Mouse (Mus musculus) limb, embryonic 14.5 days (tissue): ENCODE data around the gene Wdr95. TPM values are rescaled to one million over a fixed set of nuclear protein-coding genes. Genes with fewer than 3 reads are reported as not detected.

Experiments used
- ATAC-seq: fragments of 200-750 bp; cut with Nextera tagmentation; 2 replicates; pipeline ENCODE4 v1.8.0; 2017; ENCODE audit warnings: low read depth, moderate number of reproducible peaks, moderate TSS enrichment; ENCODE audit not compliant: low FRiP score
- DNase-seq: peaks from one replicate; pipeline ENCODE4 v3.0.0-alpha.2; 2015; ENCODE audit warnings: low spot score
- H3K27ac ChIP-seq: fragments of 300-500 bp; sonication (generic); replicated peaks from 2 replicates; pipeline ENCODE4 v1.5.1; 2014; ENCODE audit warnings: low read depth, mild to moderate bottlenecking, low read length, moderate library complexity, mixed read lengths
- H3K27me3 ChIP-seq: fragments of 300-500 bp; sonication (generic); 2 replicates; pipeline ENCODE4 v1.6.1; 2014; ENCODE audit warnings: low read length, mixed read lengths; ENCODE audit not compliant: control insufficient read depth, insufficient read depth
- H3K36me3 ChIP-seq: fragments of 300-500 bp; sonication (generic); 2 replicates; pipeline ENCODE4 v1.6.1; 2014; ENCODE audit warnings: mild to moderate bottlenecking, low read length, moderate library complexity, mixed read lengths; ENCODE audit not compliant: control insufficient read depth, insufficient read depth
- H3K4me1 ChIP-seq: fragments of 300-500 bp; sonication (generic); 2 replicates; pipeline ENCODE4 v1.6.1; 2014; ENCODE audit warnings: antibody characterized with exemption, low read length, mixed read lengths; ENCODE audit not compliant: control insufficient read depth, insufficient read depth
- H3K4me2 ChIP-seq: fragments of 300-500 bp; sonication (generic); replicated peaks from 2 replicates; pipeline ENCODE4 v1.6.1; 2014; ENCODE audit warnings: low read depth, mild to moderate bottlenecking, low read length, moderate library complexity; ENCODE audit not compliant: severe bottlenecking
- H3K4me3 ChIP-seq: fragments of 300-500 bp; sonication (generic); replicated peaks from 2 replicates; pipeline ENCODE4 v1.5.1; 2014; ENCODE audit warnings: low read length
- H3K9ac ChIP-seq: fragments of 300-500 bp; sonication (generic); 2 replicates; pipeline ENCODE4 v1.6.1; 2014; ENCODE audit warnings: mild to moderate bottlenecking, low read depth, low read length, moderate library complexity; ENCODE audit not compliant: severe bottlenecking
- H3K9me3 ChIP-seq: fragments of 300-500 bp; sonication (generic); 2 replicates; pipeline ENCODE4 v1.6.1; 2016; ENCODE audit warnings: low read length; ENCODE audit not compliant: control insufficient read depth
- POLR2A ChIP-seq: fragments of 200-500 bp; IDR thresholded peaks from 2 replicates; pipeline ENCODE4 v1.8.0; 2012; ENCODE audit warnings: inconsistent platforms, mild to moderate bottlenecking, moderate library complexity, borderline replicate concordance; ENCODE audit not compliant: insufficient read depth, insufficient read length; ENCODE audit errors: extremely low read depth
- WGBS: fragments of 180-500 bp; shearing (Covaris S2); extraction: QIAGEN DNeasy Blood & Tissue Kit; methylation state at CpG from one replicate; pipeline ENCODE4 v1.1.7; 2014; 5-methylcytosine and 5-hydroxymethylcytosine counted together
- polyA plus RNA-seq, 2 experiments: library from polyadenylated mRNA; depleted of rRNA in 1 of 2; stranded (reverse) in 1 of 2; unstranded in 1 of 2; fragments of >200 nt; fragmentation: Nextera tagmentation in 1 of 2; extraction: Ambion mirVana in 1 of 2; gene quantifications; 2 replicates each; pipeline versions ENCODE4 v1.2.1 to v1.2.3; 2012 to 2014

Wdr95 gene
- polyA plus RNA-seq (2012; rRNA removed) (0.18 and 0.41 TPM in 2 replicates), polyA plus RNA-seq (2014; fragmentation: Nextera tagmentation; extraction: Ambion mirVana) (0.07 and 0.15 TPM in 2 replicates)

GRCm38 (mm10) chr5:149527999-149528729 lies at the start of gene Wdr95:
Gene Wdr95 (plus strand): TSS chr5:149528679.
- H3K27ac ChIP-seq: no peak within 1 kb of the TSS
- TF ChIP-seq POLR2A: no peak
- H3K4me2 ChIP-seq: peak within 1 kb of the TSS; percentile 45
- H3K27me3 ChIP-seq: no peaks in the 10 kb centered on the region
- no peak; the same call in 1 of the 2 replicates for ATAC-seq
- H3K36me3 ChIP-seq: no peaks in the 10 kb centered on the region
- H3K4me3 ChIP-seq: peak within 1 kb of the TSS; percentile 11; the same call in 1 of the 2 replicates
- H3K9me3 ChIP-seq: no peaks in the 10 kb centered on the region
- H3K9ac ChIP-seq: peak within 1 kb of the TSS; percentile 28; the same call in 1 of the 2 replicates
- DNase-seq: peak; percentile 42
- peaks cover 21% of the 10 kb centered on the region for H3K4me1 ChIP-seq
- 12% methylated on average over 29 of the region's 29 CpGs for WGBS

DNA sequence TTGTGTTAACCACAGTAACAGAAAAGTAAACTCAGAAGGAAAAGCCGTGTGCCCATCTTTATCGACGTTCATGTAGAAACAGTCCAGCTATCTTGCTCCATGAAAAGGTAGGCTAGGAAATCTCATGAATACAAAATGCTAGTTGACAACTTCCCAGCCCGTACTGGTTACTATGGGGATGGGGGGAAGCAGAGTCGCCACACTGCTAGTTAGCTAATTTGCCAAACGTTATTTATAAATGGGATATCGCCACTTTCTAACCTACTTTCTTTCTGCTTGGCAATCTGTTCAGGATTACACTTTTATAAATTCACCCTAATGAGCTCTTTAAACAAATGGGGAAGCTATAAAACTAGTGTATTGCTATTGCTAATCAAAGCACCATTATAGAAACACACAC lies 46.6 kb upstream of the Wdr95 start:
- no peak for TF ChIP-seq POLR2A
- 64% methylated on average over 7 of the region's 7 CpGs for WGBS

GRCm38 (mm10) chr5:149483321-149484052 lies 45.0 kb upstream of the Wdr95 start:
- DNase-seq: no peak
- H3K9me3 ChIP-seq: no peaks in the 10 kb centered on the region
- H3K27ac ChIP-seq: no peak overlapping the region
- no peak overlapping the region for H3K4me3 ChIP-seq
- H3K4me1 ChIP-seq: no peaks in the 10 kb centered on the region
- 63% methylated on average over 12 of the region's 12 CpGs for WGBS
- H3K36me3 ChIP-seq: no peaks in the 10 kb centered on the region
- no peak overlapping the region for H3K4me2 ChIP-seq
- H3K9ac ChIP-seq: no peak overlapping the region
- no peak for TF ChIP-seq POLR2A
- no peaks in the 10 kb centered on the region for H3K27me3 ChIP-seq
- no peak for ATAC-seq

More for the DNA sequence above, 46.6 kb upstream of the Wdr95 start:
- Histone ChIP-seq H3K27ac (no peak overlapping the region), H3K4me3 (no peak overlapping the region), H3K9ac (no peak overlapping the region), H3K36me3 (no peaks in the 10 kb centered on the region), H3K9me3 (no peaks in the 10 kb centered on the region), H3K4me1 (no peaks in the 10 kb centered on the region), H3K4me2 (no peak overlapping the region), H3K27me3 (no peaks in the 10 kb centered on the region)
- DNase-seq (no peak), ATAC-seq (no peak)

DNA sequence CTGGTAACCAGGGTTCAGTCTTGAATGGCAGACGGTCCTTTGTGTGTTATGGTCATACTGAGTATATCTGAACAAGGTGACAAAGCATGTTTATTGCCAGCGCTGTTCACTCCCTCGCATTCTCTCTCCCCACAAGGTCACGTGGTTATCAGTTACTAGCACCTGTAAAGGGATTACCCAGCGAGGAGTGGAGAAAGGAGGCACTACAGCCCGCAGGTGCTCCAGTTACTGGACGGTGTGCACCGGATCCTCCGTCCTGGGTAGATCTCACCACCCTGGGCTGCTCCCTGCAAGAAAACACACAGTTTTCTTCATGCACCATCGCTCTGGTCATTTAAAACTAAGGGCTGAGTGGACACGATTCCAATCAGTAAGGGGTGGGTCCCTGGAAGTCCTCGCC lies 44.2 kb upstream of the Wdr95 start:
- no peak overlapping the region for H3K4me3 ChIP-seq
- H3K27ac ChIP-seq: no peak overlapping the region
- ATAC-seq: no peak
- no peak overlapping the region for H3K9ac ChIP-seq
- H3K4me2 ChIP-seq: no peak overlapping the region
- 73% methylated on average over 12 of the region's 12 CpGs for WGBS
- H3K9me3 ChIP-seq: no peaks in the 10 kb centered on the region
- no peaks in the 10 kb centered on the region for H3K36me3 ChIP-seq
- DNase-seq: no peak
- peaks cover 4% of the 10 kb centered on the region for H3K4me1 ChIP-seq
- H3K27me3 ChIP-seq: no peaks in the 10 kb centered on the region
- TF ChIP-seq POLR2A: no peak

GRCm38 (mm10) chr5:149485447-149485846 lies 43.0 kb upstream of the Wdr95 start:
- DNase-seq (no peak), ATAC-seq (no peak)
- Histone ChIP-seq H3K4me2 (no peak overlapping the region), H3K9ac (no peak overlapping the region), H3K4me3 (no peak overlapping the region), H3K4me1 (peaks cover 5% of the 10 kb centered on the region), H3K27ac (no peak overlapping the region), H3K9me3 (no peaks in the 10 kb centered on the region), H3K27me3 (no peaks in the 10 kb centered on the region), H3K36me3 (no peaks in the 10 kb centered on the region)
- no peak for TF ChIP-seq POLR2A
- WGBS: 84% methylated on average over 6 of the region's 6 CpGs
